Mouse (Mus musculus): ENCODE measurements around the gene Cd59b.
"Not testable (repeated sequence)": the region's sequence is repeated elsewhere in the genome, so short reads cannot be mapped to it uniquely, and the experiment has no call there.

- TF ChIP-seq CTCF (IDR thresholded peaks at IDR 0.05; ENCODE audit: insufficient read depth, low read length); POLR2A (IDR thresholded peaks at IDR 0.05; ENCODE audit: borderline replicate concordance, extremely low read depth, low read depth, low read length): not testable (repeated sequence)
These were observed 43.9 kb downstream of the Cd59b start for GRCm38 (mm10) chr2:104113563-104113962.

Data from lung, adult 2 months (tissue).